Mouse (Mus musculus) MEL (cell line): Measurements from ENCODE around the gene Pfn1. TPM values are rescaled to one million over a fixed set of nuclear protein-coding genes. Genes with fewer than 3 reads are reported as not detected.
A peak's percentile ranks its signal among the peaks of the same experiment; 100 is the strongest.

Experiments
- DNase-seq: peaks from one replicate; pipeline ENCODE4 v3.0.0; 2011; ENCODE audit warnings: low read depth, low spot score
- H3K27ac ChIP-seq: 2 replicates; pipeline ENCODE4 v1.5.1; 2012; ENCODE audit warnings: low read depth, mild to moderate bottlenecking, control low read depth, low read length, moderate library complexity; ENCODE audit not compliant: control insufficient read depth
- H3K27me3 ChIP-seq, 2 experiments: fragments of 150-350 bp in 1 of 2; sonication (generic) in 1 of 2; 2 replicates each; pipeline ENCODE4 v1.6.1; 2012; ENCODE audit warnings: low read length in 2 of 2, mild to moderate bottlenecking in 2 of 2, improper control_type of control experiment in 1 of 2, moderate library complexity in 1 of 2; ENCODE audit not compliant: insufficient read depth in 2 of 2, control insufficient read depth in 1 of 2
- H3K36me3 ChIP-seq, 2 experiments: 2 replicates each; pipeline ENCODE4 v1.6.1; 2012 to 2014; ENCODE audit warnings: low read length in 2 of 2, improper control_type of control experiment in 1 of 2, inconsistent platforms in 1 of 2, mild to moderate bottlenecking in 1 of 2; ENCODE audit not compliant: insufficient read depth in 2 of 2, control insufficient read depth in 1 of 2
- H3K4me1 ChIP-seq, 2 experiments: fragments of 150-350 bp in 1 of 2; sonication (generic) in 1 of 2; 2 replicates each; pipeline ENCODE4 v1.6.1; 2012; ENCODE audit warnings: low read length in 2 of 2, improper control_type of control experiment in 1 of 2, mild to moderate bottlenecking in 1 of 2; ENCODE audit not compliant: insufficient read depth in 2 of 2, control insufficient read depth in 1 of 2
- H3K4me3 ChIP-seq, 2 experiments: fragments of 150-350 bp in 1 of 2; sonication (generic) in 1 of 2; 2 replicates each; pipeline ENCODE4 v1.5.1; 2012; ENCODE audit warnings: low read depth in 2 of 2, low read length in 2 of 2, mild to moderate bottlenecking in 2 of 2, moderate library complexity in 2 of 2, control low read depth in 1 of 2, improper control_type of control experiment in 1 of 2; ENCODE audit not compliant: control insufficient read depth in 1 of 2, insufficient read depth in 1 of 2
- H3K79me2 ChIP-seq: 2 replicates; pipeline ENCODE4 v1.6.1; 2012; ENCODE audit warnings: mild to moderate bottlenecking, low read length, moderate library complexity; ENCODE audit not compliant: control insufficient read depth, poor library complexity, insufficient read depth
- H3K9ac ChIP-seq: 2 replicates; pipeline ENCODE4 v1.6.1; 2012; ENCODE audit warnings: low read depth, mild to moderate bottlenecking, control low read depth, low read length, moderate library complexity; ENCODE audit not compliant: control insufficient read depth, poor library complexity, severe bottlenecking
- H3K9me3 ChIP-seq: fragments of 150-350 bp; sonication (generic); replicated peaks from 2 replicates; pipeline ENCODE4 v1.6.1; 2012; ENCODE audit warnings: mild to moderate bottlenecking, low read length, improper control_type of control experiment, moderate library complexity; ENCODE audit not compliant: insufficient read depth
- BHLHE40 ChIP-seq: IDR thresholded peaks from 2 replicates; pipeline ENCODE4 v1.6.1; 2012; ENCODE audit warnings: low read depth, mild to moderate bottlenecking, inconsistent platforms, low read length, improper control_type of control experiment, borderline replicate concordance
- CHD2 ChIP-seq: IDR thresholded peaks from 2 replicates; pipeline ENCODE4 v1.6.1; 2011; ENCODE audit warnings: low read length, improper control_type of control experiment
- CTCF ChIP-seq, 3 experiments: IDR thresholded peaks in 2 of 3; conservative IDR thresholded peaks in 1 of 3; 2 replicates each; pipeline ENCODE4 v1.5.1; 2011 to 2012; ENCODE audit warnings: low read length in 3 of 3, low read depth in 2 of 3, mild to moderate bottlenecking in 2 of 3, improper control_type of control experiment in 1 of 3, inconsistent platforms in 1 of 3, mixed read lengths in 1 of 3, moderate library complexity in 1 of 3; ENCODE audit not compliant: control insufficient read depth in 1 of 3, insufficient read depth in 1 of 3, poor library complexity in 1 of 3, severe bottlenecking in 1 of 3
- E2F4 ChIP-seq: IDR thresholded peaks from 2 replicates; pipeline ENCODE4 v1.6.1; 2011; ENCODE audit warnings: low read depth, low read length, improper control_type of control experiment, borderline replicate concordance
- ELF1 ChIP-seq: IDR thresholded peaks from 2 replicates; pipeline ENCODE4 v1.6.1; 2014; ENCODE audit warnings: low read depth, mild to moderate bottlenecking, inconsistent platforms, low read length, improper control_type of control experiment, moderate library complexity
- ETS1 ChIP-seq: IDR thresholded peaks from 2 replicates; pipeline ENCODE4 v1.6.1; 2012; ENCODE audit warnings: low read depth, mild to moderate bottlenecking, inconsistent platforms, low read length, improper control_type of control experiment, moderate library complexity
- GABPA ChIP-seq: IDR thresholded peaks from 2 replicates; pipeline ENCODE4 v1.6.1; 2012; ENCODE audit warnings: low read depth, mild to moderate bottlenecking, inconsistent platforms, low read length, improper control_type of control experiment, moderate library complexity
- GATA1 ChIP-seq: IDR thresholded peaks from 2 replicates; pipeline ENCODE4 v1.6.1; 2011; ENCODE audit warnings: low read depth, low read length, improper control_type of control experiment
- HCFC1 ChIP-seq: IDR thresholded peaks from 2 replicates; pipeline ENCODE4 v1.6.1; 2012; ENCODE audit warnings: low read depth, mild to moderate bottlenecking, inconsistent platforms, low read length, improper control_type of control experiment, moderate library complexity
- MAFK ChIP-seq: IDR thresholded peaks from 2 replicates; pipeline ENCODE4 v1.6.1; 2011; ENCODE audit warnings: low read depth, mild to moderate bottlenecking, low read length, improper control_type of control experiment, borderline replicate concordance
- MAZ ChIP-seq: IDR thresholded peaks from 2 replicates; pipeline ENCODE4 v1.6.1; 2012; ENCODE audit warnings: low read depth, mild to moderate bottlenecking, inconsistent platforms, low read length, improper control_type of control experiment
- MXI1 ChIP-seq: IDR thresholded peaks from 2 replicates; pipeline ENCODE4 v1.6.1; 2011; ENCODE audit warnings: mild to moderate bottlenecking, low read depth, low read length, improper control_type of control experiment
- MYC ChIP-seq: IDR thresholded peaks from 2 replicates; pipeline ENCODE4 v1.6.1; 2011; ENCODE audit warnings: low read depth, mild to moderate bottlenecking, low read length, improper control_type of control experiment, moderate library complexity
- NRF1 ChIP-seq: IDR thresholded peaks from 2 replicates; pipeline ENCODE4 v1.6.1; 2014; ENCODE audit warnings: low read depth, mild to moderate bottlenecking, inconsistent platforms, low read length, improper control_type of control experiment, moderate library complexity; ENCODE audit not compliant: poor library complexity, insufficient read depth, severe bottlenecking
- POLR2A ChIP-seq, 2 experiments: IDR thresholded peaks; 2 replicates each; pipeline ENCODE4 v1.6.1; 2011 to 2012; ENCODE audit warnings: low read length in 2 of 2, mild to moderate bottlenecking in 2 of 2, control low read depth in 1 of 2, improper control_type of control experiment in 1 of 2, low read depth in 1 of 2, moderate library complexity in 1 of 2; ENCODE audit not compliant: control insufficient read depth in 1 of 2, insufficient read depth in 1 of 2, poor library complexity in 1 of 2
- SMC3 ChIP-seq: IDR thresholded peaks from 2 replicates; pipeline ENCODE4 v1.6.1; 2011; ENCODE audit warnings: low read depth, low read length, improper control_type of control experiment
- TBP ChIP-seq: IDR thresholded peaks from 2 replicates; pipeline ENCODE4 v1.8.0; 2011; ENCODE audit warnings: low read depth, low read length, improper control_type of control experiment
- TCF12 ChIP-seq: IDR thresholded peaks from 2 replicates; pipeline ENCODE4 v1.6.1; 2014; ENCODE audit warnings: low read depth, mild to moderate bottlenecking, inconsistent platforms, low read length, improper control_type of control experiment, moderate library complexity
- UBTF ChIP-seq: IDR thresholded peaks from 2 replicates; pipeline ENCODE4 v1.6.1; 2012; ENCODE audit warnings: low read depth, mild to moderate bottlenecking, inconsistent platforms, low read length, improper control_type of control experiment, moderate library complexity, borderline replicate concordance; ENCODE audit not compliant: insufficient read depth
- USF1 ChIP-seq: IDR thresholded peaks from 2 replicates; pipeline ENCODE4 v1.6.1; 2014; ENCODE audit warnings: low read depth, mild to moderate bottlenecking, inconsistent platforms, low read length, improper control_type of control experiment, moderate library complexity
- ZMIZ1 ChIP-seq: IDR thresholded peaks from 2 replicates; pipeline ENCODE4 v1.6.1; 2012; ENCODE audit warnings: low read depth, mild to moderate bottlenecking, inconsistent platforms, low read length, improper control_type of control experiment, moderate library complexity
- polyA plus RNA-seq, 2 experiments: library from polyadenylated mRNA; stranded (reverse) in 1 of 2; unstranded in 1 of 2; fragments of >175 nt in 1 of 2; fragments of >200 nt in 1 of 2; gene quantifications; 2 replicates each; pipeline versions ENCODE4 v1.2.1 to v1.2.4; 2012; ENCODE audit warnings: low replicate concordance in 2 of 2, low read depth in 1 of 2; ENCODE audit not compliant: insufficient read length in 2 of 2, insufficient read depth in 1 of 2, missing spikeins in 1 of 2
- total RNA-seq: library from RNA; depleted of rRNA; stranded (reverse); fragments of 300-350 nt; gene quantifications from 2 replicates; pipeline ENCODE4 v1.2.3, GENCODE M21; 2012

The Pfn1 gene
- total and polyA plus RNA-seq, 3 experiments = 1,332 to 5,980 (median 2,392) TPM

GRCm38 (mm10) chr11:70646691-70647650, 7.5 kb downstream of the Pfn1 start, which contains the start of the genes Rnf167 and Slc25a11 (continued):
- TF ChIP-seq GABPA (no peak), CHD2 (peak; percentile 97), MAFK (no peak), SMC3 (0 out of 2 replicates have a peak, but pooled peaks have one; percentile 22), NRF1 (peak; percentile 71), TBP (peak; percentile 71), MXI1 (peak; percentile 63), MYC (no peak; the same call in 1 of the 2 replicates), MAZ (peak; percentile 93), TCF12 (peak; percentile 66; the same call in 1 of the 2 replicates), POLR2A (IDR thresholded peaks at IDR 0.05; ENCODE audit: control insufficient read depth in 1 of 2, insufficient read depth in 1 of 2, low read depth in 1 of 2, low read length in 2 of 2, poor library complexity in 1 of 2) (peak; percentile 77 to 88), HCFC1 (peak; percentile 71), ELF1 (peak; percentile 84), ZMIZ1 (peak; percentile 92; the same call in 1 of the 2 replicates)

- H3K4me1 ChIP-seq = peaks cover 12 to 41% of the 10 kb centered on the region in 2 experiments
- H3K36me3 ChIP-seq = peaks cover 11 to 38% of the 10 kb centered on the region in 2 experiments
- H3K27ac ChIP-seq = peak overlapping the region; percentile 69
- H3K4me3 ChIP-seq = peak overlapping the region; percentile 56 to 70
- DNase-seq = no peak
- no peaks in the 10 kb centered on the region for H3K9me3 ChIP-seq
- no peak for TF ChIP-seq GATA1
- TF ChIP-seq CHD2 = no peak
- TF ChIP-seq UBTF = no peak
- no peak for TF ChIP-seq GABPA
- TF ChIP-seq CTCF (IDR thresholded peaks at IDR 0.05 in 2 of 3, conservative IDR thresholded peaks at IDR 0.05 in 1 of 3; ENCODE audit: control insufficient read depth in 1 of 3, insufficient read depth in 1 of 3, low read depth in 2 of 3, low read length in 3 of 3, poor library complexity in 1 of 3, severe bottlenecking in 1 of 3) = no peak
- TF ChIP-seq BHLHE40 = no peak
- no peak for TF ChIP-seq USF1
- TF ChIP-seq E2F4 = no peak
- no peak for TF ChIP-seq MYC
- no peak for TF ChIP-seq ETS1
- no peak for TF ChIP-seq SMC3
- H3K79me2 ChIP-seq = peaks cover 51% of the 10 kb centered on the region
- no peaks in the 10 kb centered on the region for H3K27me3 ChIP-seq
- peak overlapping the region; percentile 80 for H3K9ac ChIP-seq
Observed at GRCm38 (mm10) chr11:70646259-70646555, 8.2 kb downstream of the Pfn1 start.
